Mouse (Mus musculus) forebrain, embryonic 15.5 days (tissue): ENCODE results near the gene Dusp3. TPM values are rescaled to one million over a fixed set of nuclear protein-coding genes. Genes with fewer than 3 reads are reported as not detected.
A peak's percentile ranks its signal among the peaks of the same experiment; 100 is the strongest.

Source experiments
- ATAC-seq: fragments of 200-750 bp; cut with Nextera tagmentation; replicated peaks from 2 replicates; pipeline ENCODE4 v1.8.0; 2017; ENCODE audit warnings: mild to moderate bottlenecking, moderate TSS enrichment, moderate library complexity
- H3K27ac ChIP-seq: fragments of 300-500 bp; sonication (generic); replicated peaks from 2 replicates; pipeline ENCODE4 v1.5.1; 2015; ENCODE audit warnings: mild to moderate bottlenecking, inconsistent platforms
- H3K27me3 ChIP-seq: fragments of 300-500 bp; sonication (generic); 2 replicates; pipeline ENCODE4 v1.6.1; 2015; ENCODE audit warnings: inconsistent platforms
- H3K36me3 ChIP-seq: fragments of 300-500 bp; sonication (generic); 2 replicates; pipeline ENCODE4 v1.6.1; 2015; ENCODE audit warnings: mild to moderate bottlenecking, inconsistent platforms
- H3K4me1 ChIP-seq: fragments of 300-500 bp; sonication (generic); 2 replicates; pipeline ENCODE4 v1.6.1; 2015; ENCODE audit warnings: inconsistent platforms
- H3K4me2 ChIP-seq: fragments of 300-500 bp; sonication (generic); replicated peaks from 2 replicates; pipeline ENCODE4 v1.6.1; 2015; ENCODE audit warnings: mild to moderate bottlenecking, inconsistent platforms
- H3K4me3 ChIP-seq: fragments of 300-500 bp; sonication (generic); 2 replicates; pipeline ENCODE4 v1.5.1; 2015; ENCODE audit warnings: mild to moderate bottlenecking, inconsistent platforms
- H3K9ac ChIP-seq: fragments of 300-500 bp; sonication (generic); replicated peaks from 2 replicates; pipeline ENCODE4 v1.6.1; 2015; ENCODE audit warnings: mild to moderate bottlenecking, inconsistent platforms
- H3K9me3 ChIP-seq: fragments of 300-500 bp; sonication (generic); 2 replicates; pipeline ENCODE4 v1.6.1; 2016; ENCODE audit warnings: inconsistent platforms
- WGBS: fragments of 180-500 bp; shearing (Covaris S2); methylation state at CpG from one replicate; pipeline ENCODE4 v1.1.7; 2015; ENCODE audit warnings: mixed read lengths; 5-methylcytosine and 5-hydroxymethylcytosine counted together
- polyA plus RNA-seq: library from polyadenylated mRNA; unstranded; fragments of >200 nt; fragmentation: Nextera tagmentation; extraction: Ambion mirVana; gene quantifications from 2 replicates; pipeline ENCODE4 v1.2.1, GENCODE M21; 2015

Dusp3 gene
- polyA plus RNA-seq, 1 experiment from 2014 or later: 13.0 TPM

DNA sequence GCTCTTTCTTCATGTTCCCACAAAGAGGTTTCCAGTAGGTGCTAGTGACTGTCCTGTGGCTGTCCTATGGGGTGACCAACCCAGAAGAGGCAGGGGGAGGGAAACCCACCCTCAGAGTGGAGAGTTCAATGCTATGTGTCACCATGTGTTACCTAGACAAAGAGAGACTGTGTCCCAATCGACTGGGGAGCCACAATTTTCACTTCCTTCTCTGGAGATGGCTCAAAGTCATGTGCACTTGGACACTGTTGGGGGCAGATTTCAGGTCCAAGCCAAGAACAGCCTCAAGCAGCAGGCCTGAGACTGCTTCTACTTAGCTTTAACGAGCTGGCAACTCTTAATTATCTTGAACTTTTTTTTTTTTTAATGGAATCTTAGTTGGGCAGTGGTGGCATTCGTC is 14.7 kb downstream of the Dusp3 start:
- H3K4me1 ChIP-seq: peaks cover 5% of the 10 kb centered on the region
- 62% methylated on average over 3 of the region's 3 CpGs for WGBS
- H3K9me3 ChIP-seq: no peaks in the 10 kb centered on the region
- no peaks in the 10 kb centered on the region for H3K36me3 ChIP-seq
- no peak overlapping the region for H3K9ac ChIP-seq
- no peak for ATAC-seq
- H3K4me3 ChIP-seq: no peak overlapping the region
- no peak overlapping the region for H3K27ac ChIP-seq
- 0 out of 2 replicates have a peak, but pooled peaks cover 4% of the 10 kb centered on the region for H3K27me3 ChIP-seq
- H3K4me2 ChIP-seq: no peak overlapping the region

DNA sequence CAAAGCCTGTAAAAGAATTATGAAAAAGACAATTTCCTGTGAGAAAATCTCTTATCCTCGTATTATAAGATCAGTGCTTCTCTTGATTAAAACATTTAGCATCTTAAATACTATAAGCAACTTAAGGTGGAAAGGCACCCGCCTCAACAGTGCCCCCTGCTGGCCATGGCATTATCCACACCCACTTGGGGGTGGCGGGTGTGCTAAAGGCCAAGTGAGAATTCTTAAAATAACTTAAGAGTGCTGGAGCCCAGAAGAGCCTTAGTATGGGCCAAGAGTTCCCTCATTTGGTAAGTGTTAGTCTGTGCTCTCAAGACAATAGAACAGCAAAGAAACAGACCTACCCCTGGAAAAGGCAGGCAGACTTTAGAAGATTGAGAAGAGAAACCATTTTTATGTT is 15.4 kb downstream of the Dusp3 start:
- no peaks in the 10 kb centered on the region for H3K36me3 ChIP-seq
- no peaks in the 10 kb centered on the region for H3K9me3 ChIP-seq
- ATAC-seq: no peak
- no peak overlapping the region for H3K4me3 ChIP-seq
- H3K4me2 ChIP-seq: no peak overlapping the region
- H3K27me3 ChIP-seq: peaks cover 6% of the 10 kb centered on the region; the same call in 1 of the 2 replicates
- H3K27ac ChIP-seq: no peak overlapping the region
- peaks cover 5% of the 10 kb centered on the region for H3K4me1 ChIP-seq
- H3K9ac ChIP-seq: no peak overlapping the region
- WGBS: 50% methylated on average over 3 of the region's 3 CpGs

DNA sequence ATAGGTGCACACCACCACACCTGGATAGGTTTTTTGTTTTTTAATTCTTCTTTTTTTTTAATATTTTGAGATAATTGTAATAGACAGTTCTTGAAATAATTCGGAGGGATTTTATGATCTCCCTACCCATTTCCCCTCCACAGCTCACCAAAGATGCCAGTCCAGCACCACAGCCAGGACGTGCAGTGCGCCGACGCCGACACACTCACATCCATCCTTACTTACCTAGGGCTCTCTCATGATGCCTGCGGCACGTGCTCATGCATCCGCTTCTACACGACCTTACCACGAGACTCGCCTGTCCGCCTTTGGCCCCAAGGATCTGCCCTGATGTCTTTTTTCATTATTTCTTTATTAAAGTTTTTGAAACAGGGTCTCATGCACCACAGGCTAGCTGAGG is 17.0 kb downstream of the Dusp3 start:
- Histone ChIP-seq H3K9me3 (no peaks in the 10 kb centered on the region), H3K27me3 (peaks cover 22% of the 10 kb centered on the region), H3K4me3 (no peak overlapping the region), H3K4me1 (peaks cover 5% of the 10 kb centered on the region), H3K9ac (no peak overlapping the region), H3K27ac (no peak overlapping the region), H3K4me2 (no peak overlapping the region), H3K36me3 (no peaks in the 10 kb centered on the region)
- ATAC-seq: no peak
- WGBS: 80% methylated on average over 13 of the region's 13 CpGs

- Histone ChIP-seq H3K36me3 (no peaks in the 10 kb centered on the region), H3K9me3 (no peaks in the 10 kb centered on the region), H3K9ac (no peak overlapping the region), H3K27ac (no peak overlapping the region), H3K27me3 (peaks cover 32% of the 10 kb centered on the region), H3K4me3 (no peak overlapping the region), H3K4me2 (no peak overlapping the region), H3K4me1 (peaks cover 12% of the 10 kb centered on the region)
- WGBS: 0% methylated on average over 5 of the region's 5 CpGs
- ATAC-seq: peak; percentile 60; the same call in 1 of the 2 replicates
Observed at GRCm38 (mm10) chr11:101968791-101969190, 18.0 kb downstream of the Dusp3 start.

- Histone ChIP-seq H3K36me3 (no peaks in the 10 kb centered on the region), H3K4me3 (no peak overlapping the region), H3K9ac (no peak overlapping the region), H3K27me3 (peaks cover 37% of the 10 kb centered on the region), H3K4me1 (peaks cover 17% of the 10 kb centered on the region), H3K27ac (no peak overlapping the region), H3K4me2 (no peak overlapping the region), H3K9me3 (no peaks in the 10 kb centered on the region)
- WGBS: 16% methylated on average over 7 of the region's 7 CpGs
- 0 out of 2 replicates have a peak, but pooled peaks have one; percentile 5 for ATAC-seq
Observed at GRCm38 (mm10) chr11:101968311-101968710, 18.5 kb downstream of the Dusp3 start.

DNA sequence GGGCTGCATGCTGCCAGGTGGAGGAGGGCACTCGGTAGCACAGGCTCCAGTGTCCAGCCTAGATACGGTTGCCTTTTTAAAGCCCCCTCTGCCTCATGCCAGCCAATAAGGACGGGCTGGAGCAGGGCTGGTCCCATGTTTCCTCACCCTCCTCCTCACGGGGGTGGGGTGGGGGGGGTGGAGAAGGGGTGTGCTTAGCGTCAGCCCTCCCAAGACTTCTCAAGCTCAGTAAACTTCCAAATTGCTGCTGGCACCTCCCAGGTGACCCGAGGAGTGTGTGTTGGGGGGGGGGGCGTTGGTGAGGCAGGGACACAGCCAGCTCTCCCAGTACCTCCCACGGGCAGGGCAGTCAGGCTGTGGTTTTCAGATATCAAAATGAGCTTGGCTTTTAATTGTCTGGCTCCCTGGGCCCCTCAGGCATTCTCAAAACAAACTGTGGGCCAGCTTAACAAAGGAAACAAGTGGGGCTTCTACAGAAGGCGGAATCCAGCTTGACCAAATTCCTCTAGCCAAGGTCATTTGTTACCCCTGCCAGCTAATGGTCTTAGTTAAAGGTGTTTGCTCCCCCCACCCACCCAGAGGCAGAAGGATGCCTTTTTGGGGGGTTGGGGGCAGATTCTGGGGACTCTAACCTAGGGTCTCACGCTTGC is 19.7 kb downstream of the Dusp3 start, which contains the start of gene Sost:
Sost (minus strand) TSS at position 51 of the 650 bp plus-strand sequence.
- Histone ChIP-seq H3K27ac (no peak within 1 kb of the TSS), H3K36me3 (no peaks in the 10 kb centered on the region), H3K4me2 (no peak within 1 kb of the TSS), H3K4me1 (peaks cover 23% of the 10 kb centered on the region), H3K9ac (no peak within 1 kb of the TSS), H3K9me3 (no peaks in the 10 kb centered on the region), H3K27me3 (peaks cover 49% of the 10 kb centered on the region), H3K4me3 (no peak within 1 kb of the TSS)
- 16% methylated on average over 10 of the region's 10 CpGs for WGBS
- no peak for ATAC-seq

GRCm38 (mm10) chr11:101965553-101965952 is 21.3 kb downstream of the Dusp3 start:
- no peak for ATAC-seq
- WGBS: 13% methylated on average over 2 of the region's 2 CpGs
- no peak overlapping the region for H3K27ac ChIP-seq
- no peaks in the 10 kb centered on the region for H3K36me3 ChIP-seq
- H3K9ac ChIP-seq: no peak overlapping the region
- H3K4me3 ChIP-seq: no peak overlapping the region
- peaks cover 63% of the 10 kb centered on the region for H3K27me3 ChIP-seq
- no peak overlapping the region for H3K4me2 ChIP-seq
- peaks cover 23% of the 10 kb centered on the region for H3K4me1 ChIP-seq
- H3K9me3 ChIP-seq: no peaks in the 10 kb centered on the region

DNA sequence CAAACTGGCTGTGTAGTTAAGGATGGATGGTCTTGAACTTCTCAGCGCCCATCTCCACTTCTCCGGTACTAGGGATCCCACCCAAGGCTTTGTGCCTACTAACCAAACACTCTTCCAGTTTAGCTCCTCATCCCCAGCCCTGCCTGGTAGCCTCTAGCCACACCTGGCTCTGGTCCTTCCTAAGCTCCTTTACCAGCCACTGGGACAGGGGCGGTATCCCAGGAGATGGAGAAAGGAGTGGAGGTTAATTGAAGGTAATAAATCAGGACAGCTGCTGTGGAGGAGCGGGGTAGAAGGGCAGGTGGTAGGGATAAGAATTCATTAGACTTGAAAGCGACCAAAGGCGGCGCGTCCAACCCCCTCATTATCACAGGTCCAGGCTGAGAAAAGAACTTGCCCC is 22.2 kb downstream of the Dusp3 start:
- Histone ChIP-seq H3K36me3 (no peaks in the 10 kb centered on the region), H3K27me3 (peaks cover 65% of the 10 kb centered on the region), H3K4me3 (no peak overlapping the region), H3K27ac (no peak overlapping the region), H3K4me2 (no peak overlapping the region), H3K9me3 (no peaks in the 10 kb centered on the region), H3K4me1 (peaks cover 23% of the 10 kb centered on the region), H3K9ac (no peak overlapping the region)
- 5% methylated on average over 8 of the region's 8 CpGs for WGBS
- no peak for ATAC-seq

DNA sequence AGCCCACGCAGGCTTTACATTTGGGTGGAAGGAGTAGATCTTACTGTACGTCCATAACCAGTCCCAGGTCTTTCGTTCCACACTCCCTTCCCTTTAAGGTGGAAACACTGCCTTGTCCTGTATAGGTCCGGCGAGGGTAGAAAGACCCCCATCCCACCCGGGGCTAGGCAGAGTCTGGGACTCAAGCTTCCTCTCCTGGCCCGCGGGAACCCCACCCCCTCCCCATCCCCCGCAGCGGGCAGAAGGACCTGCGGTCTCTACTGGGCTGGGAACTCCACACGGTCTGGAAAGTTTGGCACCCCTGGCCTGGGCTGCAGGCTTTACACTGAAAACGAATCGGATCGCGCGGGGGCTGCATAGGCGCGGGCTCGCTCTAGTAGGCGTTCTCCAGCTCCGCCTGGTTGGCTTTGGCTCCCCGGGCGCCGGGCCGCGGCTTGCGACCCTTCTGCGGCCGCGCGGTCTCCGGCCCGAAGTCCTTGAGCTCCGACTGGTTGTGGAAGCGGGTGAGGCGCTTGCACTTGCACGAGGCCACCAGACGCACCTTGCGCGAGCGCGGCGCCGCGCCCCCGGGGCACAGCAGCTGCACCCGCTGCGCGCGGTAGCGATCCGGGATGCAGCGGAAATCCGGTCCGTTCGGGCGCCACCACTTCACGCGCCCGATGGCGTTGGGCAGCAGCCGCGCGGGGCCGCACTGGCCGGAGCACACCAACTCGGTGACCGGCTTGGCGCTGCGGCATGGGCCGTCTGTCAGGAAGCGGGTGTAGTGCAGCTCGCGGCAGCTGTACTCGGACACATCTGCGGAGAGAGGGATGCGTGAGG is 23.1 kb downstream of the Dusp3 start:
- Histone ChIP-seq H3K27me3 (peaks cover 64% of the 10 kb centered on the region), H3K9ac (peak overlapping the region; percentile 55), H3K4me1 (peaks cover 23% of the 10 kb centered on the region), H3K9me3 (no peaks in the 10 kb centered on the region), H3K27ac (no peak overlapping the region), H3K36me3 (no peaks in the 10 kb centered on the region), H3K4me2 (peak overlapping the region; percentile 98), H3K4me3 (peak overlapping the region; percentile 66)
- peak; percentile 64; the same call in 1 of the 2 replicates for ATAC-seq
- under 1% methylated on average over 76 of the region's 78 CpGs for WGBS

- H3K4me1 ChIP-seq: peaks cover 18% of the 10 kb centered on the region
- 2% methylated on average over 11 of the region's 11 CpGs for WGBS
- H3K36me3 ChIP-seq: no peaks in the 10 kb centered on the region
- peak overlapping the region; percentile 98 for H3K4me2 ChIP-seq
- no peaks in the 10 kb centered on the region for H3K9me3 ChIP-seq
- peak overlapping the region; percentile 66 for H3K4me3 ChIP-seq
- ATAC-seq: no peak
- peaks cover 61% of the 10 kb centered on the region for H3K27me3 ChIP-seq
- no peak overlapping the region for H3K27ac ChIP-seq
- H3K9ac ChIP-seq: no peak overlapping the region
Observed at GRCm38 (mm10) chr11:101963043-101963442, 23.8 kb downstream of the Dusp3 start.

DNA sequence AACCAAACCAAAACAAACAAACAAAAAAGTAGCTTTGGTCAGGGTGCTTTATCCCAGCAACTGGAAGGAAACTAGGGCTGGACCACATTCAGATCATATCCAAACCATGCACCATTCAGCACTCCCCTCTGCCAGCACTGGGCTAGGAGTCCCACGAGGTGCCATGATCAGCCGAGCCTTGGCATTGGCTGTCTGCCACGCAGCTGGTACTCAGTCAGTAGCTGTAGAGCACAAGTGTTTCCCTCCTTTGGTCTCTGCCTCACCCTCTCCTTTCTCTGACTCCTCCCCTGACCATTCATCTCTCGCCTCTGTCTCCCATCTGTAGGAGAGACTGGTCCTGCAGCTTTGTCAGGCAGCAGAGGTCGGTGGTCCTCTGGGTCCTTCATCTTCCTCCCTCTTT is 29.3 kb downstream of the Dusp3 start:
- 39% methylated on average over 5 of the region's 5 CpGs for WGBS
- Histone ChIP-seq H3K9ac (no peak overlapping the region), H3K27me3 (peaks cover 23% of the 10 kb centered on the region), H3K36me3 (no peaks in the 10 kb centered on the region), H3K9me3 (no peaks in the 10 kb centered on the region), H3K4me3 (no peak overlapping the region), H3K27ac (no peak overlapping the region), H3K4me2 (no peak overlapping the region), H3K4me1 (peaks cover 7% of the 10 kb centered on the region)
- ATAC-seq: no peak

GRCm38 (mm10) chr11:101953441-101953840 is 33.4 kb downstream of the Dusp3 start:
- WGBS: 77% methylated on average over 4 of the region's 4 CpGs
- H3K4me2 ChIP-seq: no peak overlapping the region
- no peaks in the 10 kb centered on the region for H3K36me3 ChIP-seq
- peaks cover 10% of the 10 kb centered on the region for H3K4me1 ChIP-seq
- H3K27me3 ChIP-seq: peaks cover 4% of the 10 kb centered on the region; the same call in 1 of the 2 replicates
- H3K9ac ChIP-seq: no peak overlapping the region
- H3K9me3 ChIP-seq: no peaks in the 10 kb centered on the region
- H3K4me3 ChIP-seq: no peak overlapping the region
- no peak overlapping the region for H3K27ac ChIP-seq
- no peak for ATAC-seq
